Mouse (Mus musculus) lung, postnatal 0 days (tissue): ENCODE results near the gene Hdac9.

Source experiments
- CTCF ChIP-seq: IDR thresholded peaks from 2 replicates; pipeline ENCODE4 v1.5.1; 2016; ENCODE audit warnings: antibody characterized with exemption, mild to moderate bottlenecking
- EP300 ChIP-seq: IDR thresholded peaks from 2 replicates; pipeline ENCODE4 v1.6.1; 2016; ENCODE audit warnings: antibody characterized with exemption, mild to moderate bottlenecking, control low read depth

DNA sequence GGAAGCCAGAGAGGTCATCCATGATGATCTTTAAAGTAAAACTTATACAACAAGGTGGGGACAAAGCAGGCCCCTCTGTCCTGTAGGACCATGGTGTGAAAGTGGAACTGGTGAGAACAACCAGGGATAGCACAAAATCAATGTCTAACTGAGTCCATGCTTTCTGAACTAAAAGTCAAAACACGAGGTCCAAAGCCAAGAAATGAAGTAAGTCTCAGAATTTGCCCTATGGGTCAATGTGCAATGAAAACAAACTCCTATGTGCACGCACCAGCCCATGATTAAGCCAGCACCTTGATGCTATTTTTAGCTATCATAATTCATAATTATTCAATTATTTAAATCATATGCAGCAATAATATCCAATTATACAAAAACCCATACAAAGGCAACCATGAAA lies 196.0 kb downstream of the Hdac9 start:
- no peak for TF ChIP-seq CTCF
- TF ChIP-seq EP300: no peak
